Mouse (Mus musculus) bone marrow macrophage, adult 2 months (primary cell): Measurements from ENCODE around the gene Ubash3b.

Source experiments
- CTCF ChIP-seq: IDR thresholded peaks from 2 replicates; pipeline ENCODE4 v1.5.1; 2012; ENCODE audit warnings: low read depth, mild to moderate bottlenecking, low read length, moderate library complexity
- POLR2A ChIP-seq: IDR thresholded peaks from 2 replicates; pipeline ENCODE4 v1.6.1; 2012; ENCODE audit warnings: mild to moderate bottlenecking, low read depth, low read length, borderline replicate concordance

DNA sequence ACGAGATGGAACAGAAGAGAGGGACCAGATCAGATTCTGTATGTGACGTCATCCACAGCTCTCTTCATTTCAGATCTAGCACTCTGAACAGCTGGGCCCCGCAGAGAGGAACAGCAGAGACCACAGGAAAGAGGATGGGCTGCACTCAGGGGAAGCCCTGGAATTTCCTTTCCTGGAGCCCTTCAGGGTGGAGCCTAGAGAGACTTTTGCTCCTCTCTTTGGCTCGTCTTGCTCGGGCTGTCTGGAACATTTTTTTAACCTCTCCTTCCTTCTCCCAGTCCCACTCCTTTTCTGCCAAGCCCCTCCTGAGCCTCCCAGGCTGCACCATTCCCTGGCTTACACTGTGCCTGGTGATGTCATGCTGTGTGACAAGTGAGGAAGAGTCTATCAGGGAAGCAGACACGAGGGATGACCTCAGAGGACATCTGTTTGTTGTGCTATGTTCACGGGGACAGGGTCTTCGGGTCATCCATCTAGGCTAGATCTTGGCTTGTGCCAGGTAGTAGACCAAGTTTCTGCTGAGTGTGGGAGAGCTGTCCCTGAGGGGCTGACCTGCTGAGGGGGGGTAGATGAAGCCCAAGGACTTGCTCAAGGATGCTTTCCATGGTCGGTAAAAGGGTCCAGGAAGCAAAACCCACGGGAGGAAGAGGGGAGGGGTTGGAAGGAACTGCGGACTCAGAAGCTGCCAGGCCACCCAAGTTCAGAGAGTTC lies 77.2 kb downstream of the Ubash3b start:
- TF ChIP-seq CTCF, result no peak
- no peak for TF ChIP-seq POLR2A
